Mouse (Mus musculus): ENCODE results near the gene Tbccd1. TPM values are rescaled to one million over a fixed set of nuclear protein-coding genes. Genes with fewer than 3 reads are reported as not detected.

Tbccd1 gene
- polyA plus RNA-seq, 1 experiment from 2014 or later = 37.1 TPM

- H3K9me3 ChIP-seq (replicated peaks) = no peaks in the 10 kb centered on the region
- DNase-seq (ENCODE audit: low spot score) = no peak
- no peaks in the 10 kb centered on the region for H3K27me3 ChIP-seq (ENCODE audit: low read depth, poor library complexity, severe bottlenecking)
- no peak overlapping the region for H3K27ac ChIP-seq
- 91% methylated on average over 4 of the region's 4 CpGs for WGBS
- no peak overlapping the region for H3K4me3 ChIP-seq
- H3K4me1 ChIP-seq = peaks cover 14% of the 10 kb centered on the region
- H3K36me3 ChIP-seq = peaks cover 14% of the 10 kb centered on the region
These were observed 12.0 kb downstream of the Tbccd1 start for GRCm38 (mm10) chr16:22845481-22845880.

DNA sequence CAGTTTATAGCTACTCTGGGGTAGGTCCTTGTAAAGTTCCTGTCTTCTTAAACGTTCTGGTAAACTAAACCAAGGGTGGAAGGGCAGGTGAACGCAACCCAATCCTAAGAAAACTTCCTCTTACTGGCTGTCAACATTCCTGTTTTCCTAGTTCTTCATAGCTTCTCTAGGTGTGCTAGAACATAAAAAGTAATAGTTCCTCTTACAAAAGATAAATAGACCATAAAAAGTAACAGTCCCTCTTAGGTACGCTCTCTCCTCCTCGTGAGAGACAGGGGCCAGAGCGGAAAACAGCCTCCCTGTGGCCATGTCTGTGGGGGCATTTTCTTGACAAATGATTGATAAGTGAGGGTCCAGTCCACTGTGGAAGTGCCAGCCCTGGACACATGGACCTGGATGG, 12.6 kb downstream of the Tbccd1 start:
- Histone ChIP-seq H3K4me1 (peaks cover 14% of the 10 kb centered on the region), H3K36me3 (peaks cover 20% of the 10 kb centered on the region), H3K9me3 (replicated peaks) (no peaks in the 10 kb centered on the region), H3K27me3 (ENCODE audit: low read depth, poor library complexity, severe bottlenecking) (no peaks in the 10 kb centered on the region), H3K27ac (peak overlapping the region; percentile 80), H3K4me3 (peak overlapping the region; percentile 62)
- WGBS = 57% methylated on average over 5 of the region's 5 CpGs
- DNase-seq (ENCODE audit: low spot score) = no peak

DNA sequence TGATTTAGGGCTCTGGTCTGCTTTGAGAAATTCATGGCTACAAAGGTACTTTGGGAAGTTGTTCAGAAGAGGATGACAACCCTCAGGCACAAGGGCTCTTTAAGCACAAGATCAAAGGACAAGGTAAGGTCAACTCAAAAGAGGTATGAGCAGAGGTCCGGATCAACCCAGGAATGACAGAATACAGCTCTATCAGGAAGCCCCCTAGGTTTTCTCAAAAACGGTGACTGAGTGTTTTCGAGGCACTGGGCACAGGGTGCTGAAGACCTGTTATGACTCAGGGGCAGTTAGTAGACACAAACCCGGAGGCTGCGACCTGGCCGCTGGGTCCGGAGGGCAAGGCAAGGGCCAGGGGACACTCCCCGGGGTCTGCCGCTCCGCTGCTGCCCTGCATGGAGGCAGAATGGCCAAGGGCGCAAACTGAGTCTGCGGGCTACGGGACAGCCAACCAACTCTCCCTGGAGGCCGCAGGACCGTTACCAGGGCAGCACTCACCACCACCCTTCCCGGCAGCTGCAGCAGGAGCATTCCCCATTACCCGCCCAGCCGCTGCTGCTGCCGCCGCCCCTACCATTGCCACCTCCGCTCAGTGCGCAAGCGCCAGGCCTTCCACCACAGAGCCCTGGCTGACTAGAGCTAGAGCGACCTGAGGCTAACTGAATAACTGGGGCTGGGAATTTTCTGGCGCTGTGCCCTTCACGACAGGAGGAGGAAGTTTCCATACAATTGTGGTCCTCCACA, 13.2 kb downstream of the Tbccd1 start:
- H3K27ac ChIP-seq = peak overlapping the region; percentile 80
- peak; percentile 85 for DNase-seq (ENCODE audit: low spot score)
- 10% methylated on average over 26 of the region's 26 CpGs for WGBS
- peaks cover 14% of the 10 kb centered on the region for H3K4me1 ChIP-seq
- no peaks in the 10 kb centered on the region for H3K27me3 ChIP-seq (ENCODE audit: low read depth, poor library complexity, severe bottlenecking)
- no peaks in the 10 kb centered on the region for H3K9me3 ChIP-seq (replicated peaks)
- peaks cover 26% of the 10 kb centered on the region for H3K36me3 ChIP-seq
- peak overlapping the region; percentile 62 for H3K4me3 ChIP-seq

GRCm38 (mm10) chr16:22842871-22843270, 14.6 kb downstream of the Tbccd1 start:
- WGBS = 94% methylated on average over 5 of the region's 5 CpGs
- no peak for DNase-seq (ENCODE audit: low spot score)
- H3K27ac ChIP-seq = no peak overlapping the region
- peaks cover 14% of the 10 kb centered on the region for H3K4me1 ChIP-seq
- no peaks in the 10 kb centered on the region for H3K9me3 ChIP-seq (replicated peaks)
- peaks cover 38% of the 10 kb centered on the region for H3K36me3 ChIP-seq
- H3K4me3 ChIP-seq = no peak overlapping the region
- no peaks in the 10 kb centered on the region for H3K27me3 ChIP-seq (ENCODE audit: low read depth, poor library complexity, severe bottlenecking)

DNA sequence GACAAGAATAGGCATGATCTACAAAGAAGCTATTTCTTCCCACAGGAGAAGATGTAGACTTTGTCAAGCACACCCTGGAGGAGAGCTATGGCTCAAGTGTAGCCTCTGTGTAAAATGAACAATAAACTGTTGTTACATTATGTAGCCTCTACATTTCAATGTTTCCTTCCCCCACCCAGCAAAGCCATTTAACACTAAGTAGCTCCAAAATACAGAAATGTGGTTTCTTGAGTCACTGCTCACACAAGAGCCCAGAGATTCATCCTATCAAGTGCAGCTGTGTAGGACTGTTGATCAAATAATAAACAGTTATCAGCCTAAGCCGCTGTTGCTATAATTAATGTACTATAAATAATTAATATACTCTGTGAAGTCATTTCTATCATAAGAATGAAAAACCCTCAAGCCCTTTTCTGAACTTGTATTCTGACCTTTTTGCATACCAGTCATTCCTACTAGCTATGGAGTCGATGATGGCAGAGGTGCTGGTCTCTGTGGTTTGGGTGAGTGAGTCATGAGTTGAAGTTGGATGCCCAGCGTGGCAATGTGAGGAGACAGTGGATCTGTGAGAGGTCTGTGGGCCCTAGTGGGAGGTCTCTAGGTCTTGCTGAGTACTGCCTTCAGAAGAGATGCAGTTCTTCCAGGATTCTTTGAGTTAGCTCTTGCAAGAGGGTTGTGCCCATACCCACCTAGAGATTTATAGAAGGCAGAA, 18.2 kb downstream of the Tbccd1 start:
- H3K4me3 ChIP-seq = no peak overlapping the region
- DNase-seq (ENCODE audit: low spot score) = no peak
- WGBS = 95% methylated on average over 3 of the region's 3 CpGs
- H3K9me3 ChIP-seq (replicated peaks) = no peaks in the 10 kb centered on the region
- peaks cover 68% of the 10 kb centered on the region for H3K36me3 ChIP-seq
- H3K27ac ChIP-seq = no peak overlapping the region
- peaks cover 5% of the 10 kb centered on the region for H3K4me1 ChIP-seq
- no peaks in the 10 kb centered on the region for H3K27me3 ChIP-seq (ENCODE audit: low read depth, poor library complexity, severe bottlenecking)

- Histone ChIP-seq H3K4me3 (no peak overlapping the region), H3K27ac (no peak overlapping the region), H3K4me1 (no peaks in the 10 kb centered on the region), H3K9me3 (replicated peaks) (no peaks in the 10 kb centered on the region), H3K36me3 (peaks cover 56% of the 10 kb centered on the region), H3K27me3 (ENCODE audit: low read depth, poor library complexity, severe bottlenecking) (no peaks in the 10 kb centered on the region)
- whole genome bisulfite sequencing = 92% methylated on average over 3 of the region's 3 CpGs
- no peak for DNase-seq (ENCODE audit: low spot score)
These were observed 24.4 kb downstream of the Tbccd1 start for GRCm38 (mm10) chr16:22832932-22833525.

GRCm38 (mm10) chr16:22820731-22821130, 36.7 kb downstream of the Tbccd1 start:
- Histone ChIP-seq H3K9me3 (replicated peaks) (no peaks in the 10 kb centered on the region), H3K4me3 (no peak overlapping the region), H3K4me1 (no peaks in the 10 kb centered on the region), H3K27me3 (ENCODE audit: low read depth, poor library complexity, severe bottlenecking) (no peaks in the 10 kb centered on the region), H3K36me3 (peaks cover 29% of the 10 kb centered on the region), H3K27ac (no peak overlapping the region)
- no peak for DNase-seq (ENCODE audit: low spot score)
- WGBS = 67% methylated on average over 8 of the region's 8 CpGs

GRCm38 (mm10) chr16:22811477-22811876, 46.0 kb downstream of the Tbccd1 start, which contains the start of gene Crygs:
Gene Crygs (minus strand): TSS chr16:22811577.
- Histone ChIP-seq H3K27ac (no peak within 1 kb of the TSS), H3K27me3 (ENCODE audit: low read depth, poor library complexity, severe bottlenecking) (no peaks in the 10 kb centered on the region), H3K9me3 (replicated peaks) (no peaks in the 10 kb centered on the region), H3K4me3 (no peak within 1 kb of the TSS), H3K4me1 (no peaks in the 10 kb centered on the region), H3K36me3 (peaks cover 11% of the 10 kb centered on the region)
- no peak for DNase-seq (ENCODE audit: low spot score)
- 76% methylated on average over 2 of the region's 2 CpGs for WGBS

DNA sequence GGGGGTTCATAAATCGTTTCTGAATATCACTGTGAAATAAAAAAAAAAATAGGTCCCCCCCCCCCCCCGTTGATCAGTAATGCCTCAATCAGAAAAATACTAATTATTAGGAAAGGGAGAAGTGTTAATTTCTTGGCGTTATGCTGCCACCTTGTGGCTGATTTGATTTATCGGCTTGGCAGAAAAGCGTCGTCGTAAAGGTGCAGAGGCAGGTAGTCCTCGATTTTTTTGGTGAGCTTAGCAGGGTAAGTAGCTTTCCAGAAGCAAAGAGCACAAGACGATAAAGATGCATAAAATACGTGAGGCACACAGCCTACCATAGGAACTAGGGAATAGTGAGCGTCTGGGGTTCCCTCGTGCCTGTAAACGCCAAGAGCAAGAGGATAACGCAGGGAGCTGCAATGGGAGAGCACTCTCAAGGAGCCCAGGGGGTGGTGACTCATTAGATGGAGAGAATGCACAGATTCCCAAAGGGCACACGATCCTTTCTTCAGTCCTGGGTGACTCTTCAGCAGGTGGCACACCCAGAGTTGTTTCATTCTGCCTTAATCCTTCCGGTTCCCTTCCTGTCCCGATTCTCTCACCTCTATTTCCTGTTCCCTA, 49.9 kb downstream of the Tbccd1 start:
- 18% methylated on average over 17 of the region's 17 CpGs for WGBS
- Histone ChIP-seq H3K27ac (no peak overlapping the region), H3K36me3 (no peaks in the 10 kb centered on the region), H3K4me1 (no peaks in the 10 kb centered on the region), H3K27me3 (ENCODE audit: low read depth, poor library complexity, severe bottlenecking) (no peaks in the 10 kb centered on the region), H3K4me3 (no peak overlapping the region), H3K9me3 (replicated peaks) (no peaks in the 10 kb centered on the region)
- peak; percentile 56 for DNase-seq (ENCODE audit: low spot score)

GRCm38 (mm10) chr16:22802786-22803185, 54.7 kb downstream of the Tbccd1 start:
- no peak for DNase-seq (ENCODE audit: low spot score)
- H3K27ac ChIP-seq = no peak overlapping the region
- no peaks in the 10 kb centered on the region for H3K9me3 ChIP-seq (replicated peaks)
- no peaks in the 10 kb centered on the region for H3K36me3 ChIP-seq
- no peaks in the 10 kb centered on the region for H3K27me3 ChIP-seq (ENCODE audit: low read depth, poor library complexity, severe bottlenecking)
- H3K4me3 ChIP-seq = no peak overlapping the region
- WGBS = 86% methylated on average over 7 of the region's 7 CpGs
- no peaks in the 10 kb centered on the region for H3K4me1 ChIP-seq

DNA sequence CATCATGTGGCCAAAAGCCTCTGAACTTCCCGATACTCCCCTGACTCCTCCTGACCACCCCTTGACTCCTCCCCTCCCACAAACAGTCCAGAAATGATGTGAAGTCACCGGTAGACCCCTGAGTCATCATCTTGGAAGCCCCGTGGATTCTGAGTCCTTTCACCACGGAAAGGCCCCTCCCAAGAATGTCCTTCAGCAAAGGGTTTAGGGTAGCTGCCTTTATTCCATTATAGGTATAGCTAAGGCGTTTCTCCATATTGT, 56.7 kb downstream of the Tbccd1 start:
- no peak for DNase-seq (ENCODE audit: low spot score)
- WGBS = 73% methylated on average over 5 of the region's 5 CpGs
- no peaks in the 10 kb centered on the region for H3K27me3 ChIP-seq (ENCODE audit: low read depth, poor library complexity, severe bottlenecking)
- H3K9me3 ChIP-seq (replicated peaks) = no peaks in the 10 kb centered on the region
- no peaks in the 10 kb centered on the region for H3K36me3 ChIP-seq
- no peak overlapping the region for H3K27ac ChIP-seq
- no peak overlapping the region for H3K4me3 ChIP-seq
- no peaks in the 10 kb centered on the region for H3K4me1 ChIP-seq

DNA sequence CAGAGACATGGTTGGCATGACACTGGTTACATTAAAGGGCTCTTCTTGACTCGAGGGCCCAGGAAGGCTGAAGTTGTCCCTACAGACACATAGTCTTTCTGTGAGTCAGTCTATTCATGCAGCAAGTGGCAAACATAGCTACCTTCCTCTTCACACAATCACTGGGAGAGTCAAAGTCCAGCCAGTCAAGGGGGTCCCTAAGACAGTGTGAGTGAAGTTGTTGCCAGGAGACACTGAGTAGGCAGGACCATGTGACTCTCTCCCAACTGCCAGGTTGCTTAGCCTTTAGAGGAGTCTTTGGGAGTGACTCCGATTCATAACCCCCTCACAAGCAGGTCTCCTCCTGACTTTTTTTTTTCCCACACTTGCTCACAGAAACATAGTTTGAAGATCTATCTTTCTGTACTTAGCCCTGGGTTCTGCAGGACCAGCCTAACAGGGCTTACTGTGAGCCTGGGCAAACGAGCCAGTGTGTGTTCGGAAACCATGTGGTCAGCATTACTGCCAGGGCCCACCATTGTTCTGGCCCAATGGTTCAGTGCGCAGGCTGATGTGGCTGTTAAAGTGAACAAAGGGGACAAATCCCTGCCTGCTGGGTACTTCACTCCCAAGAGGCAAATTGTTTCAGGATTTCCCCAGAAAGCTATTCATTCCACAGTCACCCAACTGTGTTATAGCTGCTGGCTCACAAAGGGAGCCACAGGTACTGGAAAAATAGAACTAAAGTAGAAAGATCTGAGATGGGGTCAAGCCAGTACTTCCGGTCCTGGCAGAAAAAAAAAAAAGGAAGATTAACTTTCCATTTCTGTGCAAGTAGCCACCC, 57.2 kb downstream of the Tbccd1 start:
- no peak for DNase-seq (ENCODE audit: low spot score)
- H3K9me3 ChIP-seq (replicated peaks) = no peaks in the 10 kb centered on the region
- H3K27me3 ChIP-seq (ENCODE audit: low read depth, poor library complexity, severe bottlenecking) = no peaks in the 10 kb centered on the region

More for the DNA sequence above, 57.2 kb downstream of the Tbccd1 start:
- H3K4me3 ChIP-seq = no peak overlapping the region
- H3K27ac ChIP-seq = no peak overlapping the region
- WGBS = 73% methylated on average over 6 of the region's 6 CpGs
- H3K4me1 ChIP-seq = no peaks in the 10 kb centered on the region
- no peaks in the 10 kb centered on the region for H3K36me3 ChIP-seq

All from limb, embryonic 10.5 days (tissue).